Mouse (Mus musculus): Measurements from ENCODE around the gene Pptc7.

GRCm38 (mm10) chr5:122311692-122312091, 27.5 kb downstream of the Pptc7 start:
- TF ChIP-seq POLR2A (IDR thresholded peaks at IDR 0.05; ENCODE audit: borderline replicate concordance, insufficient read depth, low read length) (no peak), CTCF (IDR thresholded peaks at IDR 0.05; ENCODE audit: borderline replicate concordance, insufficient read depth, low read depth, low read length) (no peak)
